Mouse (Mus musculus) heart, postnatal 0 days (tissue): ENCODE measurements at regions not wholly inside any gene's neighbourhood (a gene's known extent, or its start where the extent isn't known, plus 50 kb on each side); places are given as distances from the start of the nearest gene placed in this dataset.

ENCODE experiments used
- CTCF ChIP-seq: IDR thresholded peaks from 2 replicates; pipeline ENCODE4 v1.5.1; 2016; ENCODE audit warnings: antibody characterized with exemption, control low read depth, low read depth
- EP300 ChIP-seq: IDR thresholded peaks from 2 replicates; pipeline ENCODE4 v1.6.1; 2016; ENCODE audit warnings: antibody characterized with exemption, low read depth

- TF ChIP-seq CTCF, result no peak
- no peak for TF ChIP-seq EP300
These were observed 769.9 kb downstream of the Slitrk6 start for GRCm38 (mm10) chr14:109985026-109985425.
